Mouse (Mus musculus) hindbrain, embryonic 12.5 days (tissue): Measurements from ENCODE around the gene Pepd. TPM values are rescaled to one million over a fixed set of nuclear protein-coding genes. Genes with fewer than 3 reads are reported as not detected.

Experiments
- ATAC-seq: fragments of 200-750 bp; cut with Nextera tagmentation; 2 replicates; pipeline ENCODE4 v1.8.0; 2017; ENCODE audit warnings: moderate TSS enrichment; ENCODE audit not compliant: low FRiP score
- H3K27ac ChIP-seq: fragments of 300-500 bp; sonication (generic); 2 replicates; pipeline ENCODE4 v1.5.1; 2016; ENCODE audit warnings: mild to moderate bottlenecking
- H3K27me3 ChIP-seq: fragments of 300-500 bp; sonication (generic); 2 replicates; pipeline ENCODE4 v1.6.1; 2016; ENCODE audit warnings: mild to moderate bottlenecking
- H3K36me3 ChIP-seq: fragments of 300-500 bp; sonication (generic); 2 replicates; pipeline ENCODE4 v1.6.1; 2016; ENCODE audit warnings: mild to moderate bottlenecking
- H3K4me1 ChIP-seq: fragments of 300-500 bp; sonication (generic); 2 replicates; pipeline ENCODE4 v1.6.1; 2016
- H3K4me2 ChIP-seq: fragments of 300-500 bp; sonication (generic); replicated peaks from 2 replicates; pipeline ENCODE4 v1.6.1; 2016; ENCODE audit warnings: mild to moderate bottlenecking
- H3K4me3 ChIP-seq: fragments of 300-500 bp; sonication (generic); 2 replicates; pipeline ENCODE4 v1.5.1; 2016; ENCODE audit warnings: mild to moderate bottlenecking
- H3K9ac ChIP-seq: fragments of 300-500 bp; sonication (generic); 2 replicates; pipeline ENCODE4 v1.6.1; 2016; ENCODE audit warnings: mild to moderate bottlenecking, moderate library complexity
- H3K9me3 ChIP-seq: fragments of 300-500 bp; sonication (generic); replicated peaks from 2 replicates; pipeline ENCODE4 v1.6.1; 2016; ENCODE audit warnings: mild to moderate bottlenecking
- WGBS: fragments of 180-500 bp; shearing (Covaris S2); methylation state at CpG from one replicate; pipeline ENCODE4 v1.1.7; 2016; 5-methylcytosine and 5-hydroxymethylcytosine counted together
- polyA plus RNA-seq: library from polyadenylated mRNA; unstranded; fragments of >200 nt; fragmentation: Nextera tagmentation; extraction: Ambion mirVana; gene quantifications from 2 replicates; pipeline ENCODE4 v1.2.1, GENCODE M21; 2016

The Pepd gene
- polyA plus RNA-seq, 1 experiment from 2014 or later, result 55.6 TPM

- Histone ChIP-seq H3K27me3 (no peaks in the 10 kb centered on the region), H3K4me2 (no peak overlapping the region), H3K36me3 (0 out of 2 replicates have a peak, but pooled peaks cover 2% of the 10 kb centered on the region), H3K9me3 (no peaks in the 10 kb centered on the region), H3K9ac (no peak overlapping the region), H3K4me3 (no peak overlapping the region), H3K4me1 (0 out of 2 replicates have a peak, but pooled peaks cover 2% of the 10 kb centered on the region), H3K27ac (no peak overlapping the region)
- ATAC-seq, result peak; percentile 66
- WGBS, result 45% methylated on average over 5 of the region's 5 CpGs
These were observed 113.5 kb downstream of the Pepd start for GRCm38 (mm10) chr7:35025409-35026275.

GRCm38 (mm10) chr7:35026276-35026630, 114.1 kb downstream of the Pepd start:
- Histone ChIP-seq H3K4me2 (no peak overlapping the region), H3K4me1 (0 out of 2 replicates have a peak, but pooled peaks cover 2% of the 10 kb centered on the region), H3K4me3 (no peak overlapping the region), H3K9me3 (no peaks in the 10 kb centered on the region), H3K27ac (no peak overlapping the region), H3K27me3 (no peaks in the 10 kb centered on the region), H3K9ac (no peak overlapping the region), H3K36me3 (0 out of 2 replicates have a peak, but pooled peaks cover 4% of the 10 kb centered on the region)
- 72% methylated on average over 4 of the region's 4 CpGs for WGBS
- no peak for ATAC-seq

GRCm38 (mm10) chr7:35026838-35027291, 114.7 kb downstream of the Pepd start:
- Histone ChIP-seq H3K9ac (no peak overlapping the region), H3K4me3 (no peak overlapping the region), H3K36me3 (peaks cover 9% of the 10 kb centered on the region; the same call in 1 of the 2 replicates), H3K27me3 (no peaks in the 10 kb centered on the region), H3K4me1 (0 out of 2 replicates have a peak, but pooled peaks cover 2% of the 10 kb centered on the region), H3K27ac (no peak overlapping the region), H3K4me2 (no peak overlapping the region), H3K9me3 (no peaks in the 10 kb centered on the region)
- WGBS, result 75% methylated on average over 3 of the region's 3 CpGs
- no peak for ATAC-seq

- H3K27ac ChIP-seq, result no peak overlapping the region
- H3K9me3 ChIP-seq, result no peaks in the 10 kb centered on the region
- ATAC-seq, result no peak
- no peaks in the 10 kb centered on the region for H3K27me3 ChIP-seq
- no peak overlapping the region for H3K4me3 ChIP-seq
- H3K36me3 ChIP-seq, result peaks cover 11% of the 10 kb centered on the region; the same call in 1 of the 2 replicates
- no peak overlapping the region for H3K9ac ChIP-seq
- H3K4me2 ChIP-seq, result no peak overlapping the region
- H3K4me1 ChIP-seq, result 0 out of 2 replicates have a peak, but pooled peaks cover 2% of the 10 kb centered on the region
- 73% methylated on average over 9 of the region's 9 CpGs for WGBS
These were observed 115.7 kb downstream of the Pepd start for GRCm38 (mm10) chr7:35027801-35028420.

GRCm38 (mm10) chr7:35028559-35028958, 116.4 kb downstream of the Pepd start:
- H3K4me2 ChIP-seq, result no peak overlapping the region
- no peak overlapping the region for H3K4me3 ChIP-seq
- H3K27me3 ChIP-seq, result no peaks in the 10 kb centered on the region
- 0 out of 2 replicates have a peak, but pooled peaks cover 2% of the 10 kb centered on the region for H3K4me1 ChIP-seq
- H3K9me3 ChIP-seq, result no peaks in the 10 kb centered on the region
- no peak overlapping the region for H3K9ac ChIP-seq
- 91% methylated on average over 16 of the region's 16 CpGs for WGBS
- H3K36me3 ChIP-seq, result peaks cover 12% of the 10 kb centered on the region; the same call in 1 of the 2 replicates
- H3K27ac ChIP-seq, result no peak overlapping the region
- ATAC-seq, result no peak

GRCm38 (mm10) chr7:35029228-35029627, 117.0 kb downstream of the Pepd start:
- Histone ChIP-seq H3K4me1 (0 out of 2 replicates have a peak, but pooled peaks cover 2% of the 10 kb centered on the region), H3K36me3 (peaks cover 12% of the 10 kb centered on the region; the same call in 1 of the 2 replicates), H3K27ac (no peak overlapping the region), H3K27me3 (no peaks in the 10 kb centered on the region), H3K4me2 (no peak overlapping the region), H3K9me3 (no peaks in the 10 kb centered on the region), H3K4me3 (no peak overlapping the region), H3K9ac (no peak overlapping the region)
- no peak for ATAC-seq
- 91% methylated on average over 5 of the region's 5 CpGs for WGBS

GRCm38 (mm10) chr7:35029648-35030047, 117.5 kb downstream of the Pepd start:
- Histone ChIP-seq H3K9me3 (no peaks in the 10 kb centered on the region), H3K9ac (no peak overlapping the region), H3K36me3 (peaks cover 12% of the 10 kb centered on the region; the same call in 1 of the 2 replicates), H3K4me3 (no peak overlapping the region), H3K4me2 (no peak overlapping the region), H3K4me1 (0 out of 2 replicates have a peak, but pooled peaks cover 4% of the 10 kb centered on the region), H3K27ac (no peak overlapping the region), H3K27me3 (no peaks in the 10 kb centered on the region)
- ATAC-seq, result no peak
- WGBS, result 83% methylated on average over 3 of the region's 3 CpGs

- no peaks in the 10 kb centered on the region for H3K27me3 ChIP-seq
- no peak for ATAC-seq
- H3K4me1 ChIP-seq, result peaks cover 13% of the 10 kb centered on the region
- 87% methylated on average over 6 of the region's 6 CpGs for WGBS
- peaks cover 21% of the 10 kb centered on the region for H3K36me3 ChIP-seq
- H3K9ac ChIP-seq, result no peak overlapping the region; the same call in 1 of the 2 replicates
- H3K9me3 ChIP-seq, result no peaks in the 10 kb centered on the region
- no peak overlapping the region for H3K27ac ChIP-seq
- no peak overlapping the region for H3K4me2 ChIP-seq
- H3K4me3 ChIP-seq, result no peak overlapping the region
These were observed 118.4 kb downstream of the Pepd start for GRCm38 (mm10) chr7:35030567-35030966.

- H3K27me3 ChIP-seq, result no peaks in the 10 kb centered on the region
- no peak for ATAC-seq
- H3K9ac ChIP-seq, result no peak overlapping the region
- 44% methylated on average over 6 of the region's 6 CpGs for WGBS
- no peaks in the 10 kb centered on the region for H3K9me3 ChIP-seq
- no peak overlapping the region for H3K4me2 ChIP-seq
- peaks cover 19% of the 10 kb centered on the region for H3K4me1 ChIP-seq
- H3K36me3 ChIP-seq, result peaks cover 22% of the 10 kb centered on the region
- peak overlapping the region; percentile 66 for H3K27ac ChIP-seq
- no peak overlapping the region for H3K4me3 ChIP-seq
These were observed 123.0 kb downstream of the Pepd start for GRCm38 (mm10) chr7:35035141-35035553.

- H3K9ac ChIP-seq, result no peak overlapping the region
- H3K9me3 ChIP-seq, result no peaks in the 10 kb centered on the region
- no peaks in the 10 kb centered on the region for H3K27me3 ChIP-seq
- H3K4me1 ChIP-seq, result peaks cover 19% of the 10 kb centered on the region
- ATAC-seq, result no peak
- H3K4me3 ChIP-seq, result no peak overlapping the region
- peak overlapping the region; percentile 66; the same call in 1 of the 2 replicates for H3K27ac ChIP-seq
- 87% methylated on average over 4 of the region's 4 CpGs for WGBS
- H3K4me2 ChIP-seq, result no peak overlapping the region
- peaks cover 20% of the 10 kb centered on the region for H3K36me3 ChIP-seq
These were observed 123.4 kb downstream of the Pepd start for GRCm38 (mm10) chr7:35035565-35035964.

GRCm38 (mm10) chr7:35036266-35036731, 124.1 kb downstream of the Pepd start:
- H3K9ac ChIP-seq, result no peak overlapping the region
- H3K4me3 ChIP-seq, result no peak overlapping the region
- H3K36me3 ChIP-seq, result peaks cover 18% of the 10 kb centered on the region
- no peak overlapping the region for H3K27ac ChIP-seq
- peaks cover 19% of the 10 kb centered on the region for H3K4me1 ChIP-seq
- WGBS, result 57% methylated on average over 5 of the region's 5 CpGs
- no peak overlapping the region for H3K4me2 ChIP-seq
- no peaks in the 10 kb centered on the region for H3K9me3 ChIP-seq
- peak; percentile 26; the same call in 1 of the 2 replicates for ATAC-seq
- no peaks in the 10 kb centered on the region for H3K27me3 ChIP-seq

GRCm38 (mm10) chr7:35037408-35037807, 125.2 kb downstream of the Pepd start:
- Histone ChIP-seq H3K36me3 (peaks cover 20% of the 10 kb centered on the region), H3K27me3 (no peaks in the 10 kb centered on the region), H3K4me1 (peaks cover 19% of the 10 kb centered on the region), H3K9ac (no peak overlapping the region), H3K9me3 (no peaks in the 10 kb centered on the region), H3K4me2 (no peak overlapping the region), H3K4me3 (no peak overlapping the region), H3K27ac (no peak overlapping the region)
- ATAC-seq, result no peak
- 94% methylated on average over 6 of the region's 6 CpGs for WGBS
